Mouse (Mus musculus) myocyte (in vitro differentiated cells): ENCODE results near the gene Dock2. TPM values are rescaled to one million over a fixed set of nuclear protein-coding genes. Genes with fewer than 3 reads are reported as not detected.

Source experiments
- H3K27me3 ChIP-seq: one replicate; pipeline ENCODE4 v1.6.1; 2011; ENCODE audit not compliant: control insufficient read depth, insufficient read depth, insufficient read length
- H3K36me3 ChIP-seq: one replicate; pipeline ENCODE4 v1.6.1; 2011; ENCODE audit not compliant: control insufficient read depth, insufficient read depth
- H3K4me2 ChIP-seq: one replicate; pipeline ENCODE4 v1.6.1; 2011; ENCODE audit warnings: low read depth, control low read depth
- H3K4me3 ChIP-seq: one replicate; pipeline ENCODE4 v1.5.1; 2011; ENCODE audit warnings: mild to moderate bottlenecking, control low read depth, moderate library complexity
- H3K79me2 ChIP-seq: one replicate; pipeline ENCODE4 v1.6.1; 2011; ENCODE audit not compliant: control insufficient read depth, insufficient read depth
- H3ac ChIP-seq: one replicate; pipeline ENCODE4 v1.6.1; 2011; ENCODE audit not compliant: control insufficient read depth, insufficient read length
- CEBPB ChIP-seq: IDR thresholded peaks from 2 replicates; pipeline ENCODE4 v1.6.1; 2011; ENCODE audit warnings: mild to moderate bottlenecking, moderate library complexity; ENCODE audit not compliant: poor library complexity, insufficient read depth, severe bottlenecking
- E2F4 ChIP-seq: IDR thresholded peaks from one replicate; pipeline ENCODE4 v1.6.1; 2011; ENCODE audit warnings: mild to moderate bottlenecking, control low read depth, moderate library complexity; ENCODE audit not compliant: insufficient read depth
- MAX ChIP-seq: IDR thresholded peaks from one replicate; pipeline ENCODE4 v1.6.1; 2011; ENCODE audit warnings: low read depth, mild to moderate bottlenecking, control low read depth
- MYOD1 ChIP-seq, 3 experiments: IDR thresholded peaks; one replicate each; pipeline ENCODE4 v1.6.1; 2011; ENCODE audit warnings: control low read depth in 2 of 3, low read depth in 2 of 3, mild to moderate bottlenecking in 2 of 3, moderate library complexity in 1 of 3; ENCODE audit not compliant: insufficient read length in 2 of 3, control insufficient read depth in 1 of 3
- MYOG ChIP-seq, 3 experiments: IDR thresholded peaks; one replicate each; pipeline ENCODE4 v1.6.1; 2011; ENCODE audit warnings: control low read depth in 2 of 3, low read depth in 2 of 3, mild to moderate bottlenecking in 2 of 3; ENCODE audit not compliant: insufficient read length in 2 of 3, control insufficient read depth in 1 of 3, insufficient read depth in 1 of 3
- POLR2A ChIP-seq: IDR thresholded peaks from one replicate; pipeline ENCODE4 v1.6.1; 2011; ENCODE audit warnings: low read depth, mild to moderate bottlenecking, control low read depth, moderate library complexity; ENCODE audit not compliant: insufficient read length
- POLR2AphosphoS2 ChIP-seq: IDR thresholded peaks from one replicate; pipeline ENCODE4 v1.6.1; 2011; ENCODE audit warnings: low read depth, control low read depth; ENCODE audit not compliant: insufficient read length
- REST ChIP-seq: IDR thresholded peaks from one replicate; pipeline ENCODE4 v1.6.1; 2011; ENCODE audit warnings: mild to moderate bottlenecking, control low read depth, moderate library complexity; ENCODE audit not compliant: insufficient read depth, insufficient read length
- SRF ChIP-seq: IDR thresholded peaks from one replicate; pipeline ENCODE4 v1.6.1; 2011; ENCODE audit warnings: low read depth; ENCODE audit not compliant: control insufficient read depth, insufficient read length
- TCF12 ChIP-seq: IDR thresholded peaks from one replicate; pipeline ENCODE4 v1.6.1; 2011; ENCODE audit warnings: mild to moderate bottlenecking, control low read depth; ENCODE audit not compliant: poor library complexity, insufficient read depth, severe bottlenecking
- TCF3 ChIP-seq: IDR thresholded peaks from one replicate; pipeline ENCODE4 v1.6.1; 2011; ENCODE audit warnings: low read depth, control low read depth; ENCODE audit not compliant: insufficient read length
- USF1 ChIP-seq: IDR thresholded peaks from one replicate; pipeline ENCODE4 v1.6.1; 2011; ENCODE audit warnings: low read depth, mild to moderate bottlenecking, control low read depth, moderate library complexity
- polyA plus RNA-seq: library from polyadenylated mRNA; unstranded; fragments of >200 nt; fragmentation: generic; extraction: Trizol; gene quantifications from one replicate; pipeline ENCODE4 v1.2.1, GENCODE M21; 2012; ENCODE audit warnings: missing spikeins

Gene Dock2
- polyA plus RNA-seq, 1 experiment, result not detected

- Histone ChIP-seq H3K27me3 (no peaks in the 10 kb centered on the region), H3K36me3 (no peaks in the 10 kb centered on the region)
- TF ChIP-seq MAX (no peak), MYOD1 (IDR thresholded peaks at IDR 0.05; ENCODE audit: control insufficient read depth in 1 of 3, insufficient read length in 2 of 3, low read depth in 2 of 3) (no peak), USF1 (no peak), SRF (no peak), CEBPB (no peak), E2F4 (no peak), POLR2AphosphoS2 (no peak), REST (no peak), POLR2A (no peak), MYOG (IDR thresholded peaks at IDR 0.05; ENCODE audit: control insufficient read depth in 1 of 3, insufficient read depth in 1 of 3, insufficient read length in 2 of 3, low read depth in 2 of 3) (no peak), TCF3 (no peak), TCF12 (no peak)
Measured at GRCm38 (mm10) chr11:34506390-34506789, 277.3 kb downstream of the Dock2 start.

GRCm38 (mm10) chr11:34499663-34500062 lies 284.0 kb downstream of the Dock2 start:
- no peaks in the 10 kb centered on the region for H3K27me3 ChIP-seq
- H3K4me2 ChIP-seq, result no peak overlapping the region
- no peaks in the 10 kb centered on the region for H3K79me2 ChIP-seq
- H3K4me3 ChIP-seq, result no peak overlapping the region
- no peaks in the 10 kb centered on the region for H3K36me3 ChIP-seq
- H3ac ChIP-seq, result no peak overlapping the region
- no peak for TF ChIP-seq TCF3
- TF ChIP-seq TCF12, result no peak
- TF ChIP-seq E2F4, result no peak
- no peak for TF ChIP-seq MYOG (IDR thresholded peaks at IDR 0.05; ENCODE audit: control insufficient read depth in 1 of 3, insufficient read depth in 1 of 3, insufficient read length in 2 of 3, low read depth in 2 of 3)
- TF ChIP-seq SRF, result no peak
- TF ChIP-seq POLR2AphosphoS2, result no peak
- TF ChIP-seq MAX, result no peak
- TF ChIP-seq POLR2A, result no peak
- no peak for TF ChIP-seq USF1
- TF ChIP-seq REST, result no peak
- TF ChIP-seq MYOD1 (IDR thresholded peaks at IDR 0.05; ENCODE audit: control insufficient read depth in 1 of 3, insufficient read length in 2 of 3, low read depth in 2 of 3), result no peak
- no peak for TF ChIP-seq CEBPB

More at GRCm38 (mm10) chr11:34506390-34506789, 277.3 kb downstream of the Dock2 start:
- Histone ChIP-seq H3ac (no peak overlapping the region), H3K4me3 (no peak overlapping the region), H3K79me2 (no peaks in the 10 kb centered on the region), H3K4me2 (no peak overlapping the region)

- Histone ChIP-seq H3ac (no peak overlapping the region), H3K79me2 (no peaks in the 10 kb centered on the region), H3K4me3 (no peak overlapping the region), H3K4me2 (no peak overlapping the region), H3K27me3 (no peaks in the 10 kb centered on the region), H3K36me3 (no peaks in the 10 kb centered on the region)
- TF ChIP-seq MYOD1 (IDR thresholded peaks at IDR 0.05; ENCODE audit: control insufficient read depth in 1 of 3, insufficient read length in 2 of 3, low read depth in 2 of 3) (no peak), TCF12 (no peak), SRF (no peak), POLR2A (no peak), REST (no peak), E2F4 (no peak), MAX (no peak), USF1 (no peak), POLR2AphosphoS2 (no peak), TCF3 (no peak), CEBPB (no peak), MYOG (IDR thresholded peaks at IDR 0.05; ENCODE audit: control insufficient read depth in 1 of 3, insufficient read depth in 1 of 3, insufficient read length in 2 of 3, low read depth in 2 of 3) (no peak)
Measured at GRCm38 (mm10) chr11:34494682-34495081, 289.0 kb downstream of the Dock2 start.

GRCm38 (mm10) chr11:34492986-34493385 lies 290.7 kb downstream of the Dock2 start:
- Histone ChIP-seq H3K27me3 (no peaks in the 10 kb centered on the region), H3ac (no peak overlapping the region)
- TF ChIP-seq TCF12, result no peak
- no peak for TF ChIP-seq MYOG (IDR thresholded peaks at IDR 0.05; ENCODE audit: control insufficient read depth in 1 of 3, insufficient read depth in 1 of 3, insufficient read length in 2 of 3, low read depth in 2 of 3)
- no peak for TF ChIP-seq MAX
- TF ChIP-seq E2F4, result no peak
- no peak for TF ChIP-seq REST
- no peak for TF ChIP-seq POLR2AphosphoS2
- no peak for TF ChIP-seq SRF
- TF ChIP-seq TCF3, result no peak
- TF ChIP-seq POLR2A, result no peak
- no peak for TF ChIP-seq CEBPB
- TF ChIP-seq MYOD1 (IDR thresholded peaks at IDR 0.05; ENCODE audit: control insufficient read depth in 1 of 3, insufficient read length in 2 of 3, low read depth in 2 of 3), result no peak
- no peak for TF ChIP-seq USF1

More at GRCm38 (mm10) chr11:34492986-34493385, 290.7 kb downstream of the Dock2 start:
- no peaks in the 10 kb centered on the region for H3K79me2 ChIP-seq
- no peaks in the 10 kb centered on the region for H3K36me3 ChIP-seq
- no peak overlapping the region for H3K4me2 ChIP-seq
- no peak overlapping the region for H3K4me3 ChIP-seq
